Mouse (Mus musculus) forebrain, embryonic 11.5 days (tissue): ENCODE results near the gene Cdc45. TPM values are rescaled to one million over a fixed set of nuclear protein-coding genes. Genes with fewer than 3 reads are reported as not detected.
"Not testable (repeated sequence)": the region's sequence is repeated elsewhere in the genome, so short reads cannot be mapped to it uniquely, and the experiment has no call there.

Source experiments
- ATAC-seq: fragments of 200-750 bp; cut with Nextera tagmentation; replicated peaks from 2 replicates; pipeline ENCODE4 v1.8.0; 2017; ENCODE audit warnings: moderate TSS enrichment; ENCODE audit not compliant: low FRiP score
- DNase-seq: peaks from one replicate; pipeline ENCODE4 v3.0.0-alpha.2; 2017; ENCODE audit warnings: low spot score
- H3K27ac ChIP-seq: fragments of 300-500 bp; sonication (generic); 2 replicates; pipeline ENCODE4 v1.5.1; 2014; ENCODE audit warnings: low read depth, low read length
- H3K27me3 ChIP-seq: fragments of 300-500 bp; sonication (generic); 2 replicates; pipeline ENCODE4 v1.6.1; 2014; ENCODE audit warnings: mild to moderate bottlenecking, low read length, mixed read lengths; ENCODE audit not compliant: control insufficient read depth, insufficient read depth
- H3K36me3 ChIP-seq: fragments of 300-500 bp; sonication (generic); 2 replicates; pipeline ENCODE4 v1.6.1; 2014; ENCODE audit warnings: mild to moderate bottlenecking, low read length, moderate library complexity, mixed read lengths; ENCODE audit not compliant: control insufficient read depth, insufficient read depth
- H3K4me1 ChIP-seq: fragments of 300-500 bp; sonication (generic); replicated peaks from 2 replicates; pipeline ENCODE4 v1.6.1; 2014; ENCODE audit warnings: low read length, mixed read lengths; ENCODE audit not compliant: control insufficient read depth, insufficient read depth
- H3K4me2 ChIP-seq: fragments of 300-500 bp; sonication (generic); 2 replicates; pipeline ENCODE4 v1.6.1; 2014; ENCODE audit warnings: low read depth, mild to moderate bottlenecking, low read length, moderate library complexity, mixed read lengths; ENCODE audit not compliant: severe bottlenecking
- H3K4me3 ChIP-seq: fragments of 300-500 bp; sonication (generic); 2 replicates; pipeline ENCODE4 v1.5.1; 2014; ENCODE audit warnings: low read depth, low read length
- H3K9ac ChIP-seq: fragments of 300-500 bp; sonication (generic); 2 replicates; pipeline ENCODE4 v1.6.1; 2014; ENCODE audit warnings: low read length
- H3K9me3 ChIP-seq: fragments of 300-500 bp; sonication (generic); 2 replicates; pipeline ENCODE4 v1.6.1; 2016; ENCODE audit warnings: low read length, mixed read lengths; ENCODE audit not compliant: control insufficient read depth
- WGBS: fragments of 180-500 bp; shearing (Covaris S2); extraction: QIAGEN DNeasy Blood & Tissue Kit; methylation state at CpG from one replicate; pipeline ENCODE4 v1.1.7; 2014; 5-methylcytosine and 5-hydroxymethylcytosine counted together
- polyA plus RNA-seq: library from polyadenylated mRNA; unstranded; fragments of >200 nt; fragmentation: Nextera tagmentation; extraction: Ambion mirVana; gene quantifications from 2 replicates; pipeline ENCODE4 v1.2.1, GENCODE M21; 2014

Cdc45 gene
- polyA plus RNA-seq: 75.8 and 82.0 TPM in 2 replicates

GRCm38 (mm10) chr16:18811468-18812384, at the start of gene Cdc45, which contains the start of gene Ufd1:
Gene Cdc45 (minus strand): TSS chr16:18811987.
Gene Ufd1 (plus strand): TSS chr16:18811779.
- WGBS: under 1% methylated on average over 42 of the region's 42 CpGs
- peak within 1 kb of the TSS; percentile 80 for H3K9ac ChIP-seq
- DNase-seq: peak; percentile 90
- peak within 1 kb of the TSS; percentile 77 for H3K27ac ChIP-seq
- ATAC-seq: peak; percentile 97
- H3K27me3 ChIP-seq: no peaks in the 10 kb centered on the region
- peak within 1 kb of the TSS; percentile 78 for H3K4me3 ChIP-seq
- H3K4me1 ChIP-seq: peaks cover 5% of the 10 kb centered on the region; the same call in 1 of the 2 replicates
- peak within 1 kb of the TSS; percentile 83 for H3K4me2 ChIP-seq
- H3K36me3 ChIP-seq: peaks cover 7% of the 10 kb centered on the region; the same call in 1 of the 2 replicates
- H3K9me3 ChIP-seq: no peaks in the 10 kb centered on the region

GRCm38 (mm10) chr16:18860186-18860585, 48.4 kb upstream of the Cdc45 start:
- 78% methylated on average over 1 of the region's 1 CpGs for WGBS
- Histone ChIP-seq H3K4me2 (no peak overlapping the region), H3K4me3 (no peak overlapping the region), H3K4me1 (no peaks in the 10 kb centered on the region), H3K9ac (no peak overlapping the region), H3K27ac (no peak overlapping the region), H3K27me3 (no peaks in the 10 kb centered on the region), H3K36me3 (no peaks in the 10 kb centered on the region), H3K9me3 (no peaks in the 10 kb centered on the region; the same call in 1 of the 2 replicates)
- no peak for ATAC-seq
- no peak for DNase-seq

- no peaks in the 10 kb centered on the region for H3K27me3 ChIP-seq
- ATAC-seq (no peak), DNase-seq (no peak)
- H3K4me3 ChIP-seq: no peak overlapping the region
- H3K9ac ChIP-seq: no peak overlapping the region
- H3K27ac ChIP-seq: no peak overlapping the region
- H3K4me2 ChIP-seq: no peak overlapping the region
- no peaks in the 10 kb centered on the region for H3K4me1 ChIP-seq
- H3K36me3 ChIP-seq: no peaks in the 10 kb centered on the region
- no peaks in the 10 kb centered on the region; the same call in 1 of the 2 replicates for H3K9me3 ChIP-seq
These were observed 46.8 kb upstream of the Cdc45 start for GRCm38 (mm10) chr16:18858551-18858950.

GRCm38 (mm10) chr16:18849521-18850190, 37.9 kb upstream of the Cdc45 start:
- not testable (repeated sequence) for H3K4me3 ChIP-seq, H3K9ac ChIP-seq, DNase-seq, H3K4me1 ChIP-seq, H3K4me2 ChIP-seq, H3K9me3 ChIP-seq, H3K27me3 ChIP-seq, ATAC-seq, H3K36me3 ChIP-seq, H3K27ac ChIP-seq
- 91% methylated on average over 16 of the region's 17 CpGs for WGBS

- Histone ChIP-seq H3K4me3 (no peak overlapping the region), H3K27me3 (no peaks in the 10 kb centered on the region), H3K4me2 (no peak overlapping the region), H3K27ac (no peak overlapping the region), H3K9ac (no peak overlapping the region), H3K36me3 (no peaks in the 10 kb centered on the region), H3K4me1 (no peaks in the 10 kb centered on the region), H3K9me3 (no peaks in the 10 kb centered on the region)
- WGBS: 90% methylated on average over 15 of the region's 15 CpGs
- no peak for DNase-seq
- no peak for ATAC-seq
These were observed 34.6 kb upstream of the Cdc45 start for GRCm38 (mm10) chr16:18846301-18846820.

- 92% methylated on average over 4 of the region's 4 CpGs for WGBS
- DNase-seq: no peak
- Histone ChIP-seq H3K9ac (no peak overlapping the region), H3K9me3 (no peaks in the 10 kb centered on the region), H3K36me3 (no peaks in the 10 kb centered on the region; the same call in 1 of the 2 replicates), H3K27ac (no peak overlapping the region), H3K4me2 (no peak overlapping the region), H3K27me3 (no peaks in the 10 kb centered on the region), H3K4me3 (no peak overlapping the region), H3K4me1 (0 out of 2 replicates have a peak, but pooled peaks cover 3% of the 10 kb centered on the region)
- ATAC-seq: no peak
These were observed 26.6 kb upstream of the Cdc45 start for GRCm38 (mm10) chr16:18838346-18838745.

- Histone ChIP-seq H3K4me3 (peak within 1 kb of the TSS; percentile 87), H3K4me1 (0 out of 2 replicates have a peak, but pooled peaks cover 3% of the 10 kb centered on the region), H3K27me3 (no peaks in the 10 kb centered on the region), H3K4me2 (peak within 1 kb of the TSS; percentile 72), H3K36me3 (peaks cover 2% of the 10 kb centered on the region; the same call in 1 of the 2 replicates), H3K9ac (peak within 1 kb of the TSS; percentile 84), H3K27ac (no peak within 1 kb of the TSS), H3K9me3 (no peaks in the 10 kb centered on the region)
- peak; percentile 98 for ATAC-seq
- DNase-seq: peak; percentile 90
- under 1% methylated on average over 46 of the region's 46 CpGs for WGBS
These were observed 24.9 kb upstream of the Cdc45 start, which contains the start of the genes 2510002D24Rik and Gm28539 for GRCm38 (mm10) chr16:18836468-18837208. Gene 2510002D24Rik (plus strand): TSS chr16:18836578. Gene Gm28539 (plus strand): TSS chr16:18836584.
